ENCODE assay signal across 26 mouse cellular contexts in genomic region chr6:98178005-98178404, GRCm38 (mm10).
DNase-seq lines count a peak whose midpoint lies in the region; ATAC-seq and TF ChIP-seq lines count a peak whose summit lies in the region.
"Had no signal": no experiment of that assay in that cellular context is flagged by ENCODE, and none has a peak within 500 bp of the region (broad histone marks: within the 10 kb centered on the region; RNA-seq: fewer than 3 reads in every experiment).

No protein-coding gene starts in this region.

- no peak overlapping the region for H3K4me2 ChIP-seq in forebrain, postnatal 0 days (ENCODE audit: low read depth)
- no peak overlapping the region for H3K4me2 ChIP-seq in lung, embryonic 16.5 days (ENCODE audit: low read depth, low read length)
- H3K4me2 ChIP-seq: embryonic facial prominence, embryonic 15.5 days; heart, embryonic 12.5 days; hindbrain, embryonic 14.5 days; limb, embryonic 13.5 days; liver, embryonic 11.5 days; midbrain, embryonic 11.5 days; neural tube, embryonic 13.5 days had no signal

- no peaks in the 10 kb centered on the region for H3K36me3 ChIP-seq in forebrain, postnatal 0 days (ENCODE audit: insufficient read depth)
- H3K36me3 ChIP-seq in forebrain, embryonic 10.5 days (replicated peaks) = no peaks in the 10 kb centered on the region
- H3K36me3 ChIP-seq in lung, embryonic 16.5 days (ENCODE audit: control insufficient read depth, insufficient read depth, low read length) = no peaks in the 10 kb centered on the region
- H3K36me3 ChIP-seq: embryonic facial prominence, embryonic 15.5 days; heart, embryonic 12.5 days; limb, embryonic 13.5 days; neural tube, embryonic 13.5 days had no signal

- no peaks in the 10 kb centered on the region for H3K4me1 ChIP-seq in forebrain, postnatal 0 days (ENCODE audit: insufficient read depth)
- H3K4me1 ChIP-seq in forebrain, embryonic 10.5 days = no peaks in the 10 kb centered on the region
- no peaks in the 10 kb centered on the region for H3K4me1 ChIP-seq in lung, embryonic 16.5 days (replicated peaks; ENCODE audit: control insufficient read depth, insufficient read depth, low read length)
- no peaks in the 10 kb centered on the region for H3K4me1 ChIP-seq in lung, adult 2 months (ENCODE audit: control insufficient read depth, insufficient read depth, low read length)
- H3K4me1 ChIP-seq: embryonic facial prominence, embryonic 15.5 days; heart, embryonic 12.5 days; limb, embryonic 13.5 days; neural tube, embryonic 13.5 days had no signal

- no peak for TF ChIP-seq CTCF in forebrain, postnatal 0 days (IDR thresholded peaks at IDR 0.05; ENCODE audit: low read depth)
- TF ChIP-seq CTCF in lung, adult 2 months (IDR thresholded peaks at IDR 0.05; ENCODE audit: insufficient read depth, low read length) = no peak
- no peak for TF ChIP-seq CTCF in brain, embryonic 14.5 days (IDR thresholded peaks at IDR 0.05; ENCODE audit: borderline replicate concordance, extremely low read depth, insufficient read depth, insufficient read length)

- H3K27ac ChIP-seq in forebrain, postnatal 0 days (ENCODE audit: low read depth, low read length) = no peak overlapping the region
- H3K27ac ChIP-seq in forebrain, embryonic 10.5 days = no peak overlapping the region
- H3K27ac ChIP-seq in lung, embryonic 16.5 days (ENCODE audit: low read length) = no peak overlapping the region
- H3K27ac ChIP-seq: embryonic facial prominence, embryonic 15.5 days; heart, adult 2 months; hindbrain, embryonic 14.5 days; limb, embryonic 13.5 days; neural tube, embryonic 13.5 days had no signal

- H3K9ac ChIP-seq in forebrain, postnatal 0 days = no peak overlapping the region
- H3K9ac ChIP-seq in lung, embryonic 16.5 days (ENCODE audit: low read length) = no peak overlapping the region
- H3K9ac ChIP-seq: embryonic facial prominence, embryonic 15.5 days; heart, embryonic 12.5 days; hindbrain, embryonic 14.5 days; limb, embryonic 13.5 days; neural tube, embryonic 13.5 days had no signal

- intact Hi-C loops in heart, postnatal 25 days (cut with DNase I) = no loop called here

- ATAC-seq in forebrain, postnatal 0 days = no peak
- ATAC-seq in lung, embryonic 16.5 days (ENCODE audit: low read depth) = peak; percentile 34; the same call in 1 of the 2 replicates
- ATAC-seq: forebrain, embryonic 16.5 days; intestine, postnatal 0 days had no signal

- DNase-seq in forebrain, postnatal 0 days = peak; percentile 19
- DNase-seq in forebrain, embryonic 10.5 days (ENCODE audit: extremely low spot score, low spot score) = no peak
- DNase-seq in heart, postnatal 4 days = peak; percentile 33
- no peak for DNase-seq in heart, postnatal 25 days (ENCODE audit: low spot score)
- DNase-seq in lung, adult 2 months = no peak
- DNase-seq in brain, embryonic 14.5 days (ENCODE audit: low read depth) = peak; percentile 55
- DNase-seq: adrenal gland, postnatal 14 days; cerebellum, adult 18-20 months; cerebellum, postnatal 10 days; gastrocnemius, postnatal 14 days; heart, adult 2 months; kidney, adult 9 months; kidney, postnatal 4 days; lung, postnatal 36 days; right cerebral cortex, postnatal 14 days; thymus, postnatal 4 days had no signal

- no peaks in the 10 kb centered on the region for H3K27me3 ChIP-seq in forebrain, postnatal 0 days (ENCODE audit: insufficient read depth, low read length)
- H3K27me3 ChIP-seq in forebrain, embryonic 10.5 days (ENCODE audit: poor library complexity, severe bottlenecking) = no peaks in the 10 kb centered on the region
- no peaks in the 10 kb centered on the region for H3K27me3 ChIP-seq in lung, embryonic 16.5 days (ENCODE audit: control insufficient read depth, insufficient read depth, low read depth, low read length)
- H3K27me3 ChIP-seq: embryonic facial prominence, embryonic 15.5 days; heart, embryonic 12.5 days; neural tube, embryonic 13.5 days had no signal

- WGBS in forebrain, postnatal 0 days = 58% methylated on average over 2 of the region's 2 CpGs
- WGBS in forebrain, embryonic 10.5 days = 78% methylated on average over 2 of the region's 2 CpGs
- WGBS in lung, embryonic 16.5 days = 17% methylated on average over 2 of the region's 2 CpGs
- 26% methylated on average over 2 of the region's 2 CpGs for WGBS in lung, adult 2 months

- no peak for TF ChIP-seq POLR2A in lung, adult 2 months (IDR thresholded peaks at IDR 0.05; ENCODE audit: borderline replicate concordance, extremely low read depth, low read depth, low read length)
- no peak for TF ChIP-seq POLR2A in brain, embryonic 14.5 days (IDR thresholded peaks at IDR 0.05; ENCODE audit: borderline replicate concordance, extremely low read depth, insufficient read depth, insufficient read length, poor library complexity, severe bottlenecking)

- no peak overlapping the region for H3K4me3 ChIP-seq in forebrain, postnatal 0 days (ENCODE audit: low read depth, low read length)
- no peak overlapping the region for H3K4me3 ChIP-seq in forebrain, embryonic 10.5 days
- no peak overlapping the region for H3K4me3 ChIP-seq in lung, embryonic 16.5 days (ENCODE audit: low read length)
- no peak overlapping the region for H3K4me3 ChIP-seq in lung, adult 2 months (replicated peaks; ENCODE audit: extremely low read depth, low read depth, low read length)
- H3K4me3 ChIP-seq: embryonic facial prominence, embryonic 15.5 days; heart, adult 2 months; heart, embryonic 12.5 days; limb, embryonic 13.5 days; neural tube, embryonic 13.5 days had no signal

- no peaks in the 10 kb centered on the region for H3K9me3 ChIP-seq in forebrain, postnatal 0 days (ENCODE audit: low read length)
- H3K9me3 ChIP-seq in forebrain, embryonic 10.5 days = no peaks in the 10 kb centered on the region
- no peaks in the 10 kb centered on the region for H3K9me3 ChIP-seq in lung, embryonic 16.5 days (ENCODE audit: control insufficient read depth, low read length)
- H3K9me3 ChIP-seq: embryonic facial prominence, embryonic 15.5 days; heart, embryonic 12.5 days; limb, embryonic 13.5 days; neural tube, embryonic 13.5 days had no signal

Comparison
In these comparisons a context has a peak if more than half of its experiments do, and no peak if none do; other contexts are left out.
1. DNase-seq: peak in forebrain, postnatal 0 days (single experiment), heart, postnatal 4 days (single experiment) and brain, embryonic 14.5 days (single experiment); none in forebrain, embryonic 10.5 days (single experiment), heart, postnatal 25 days (single experiment) and lung, adult 2 months (single experiment).